Mouse (Mus musculus) midbrain, embryonic 16.5 days (tissue): ENCODE data around the gene Slc6a11. TPM values are rescaled to one million over a fixed set of nuclear protein-coding genes. Genes with fewer than 3 reads are reported as not detected.

Source experiments
- ATAC-seq: fragments of 200-750 bp; cut with Nextera tagmentation; 2 replicates; pipeline ENCODE4 v1.8.0; 2017; ENCODE audit warnings: moderate TSS enrichment
- H3K27ac ChIP-seq: fragments of 300-500 bp; sonication (generic); 2 replicates; pipeline ENCODE4 v1.5.1; 2014; ENCODE audit warnings: mild to moderate bottlenecking, low read length, mixed read lengths
- H3K27me3 ChIP-seq: fragments of 300-500 bp; sonication (generic); 2 replicates; pipeline ENCODE4 v1.6.1; 2014; ENCODE audit warnings: low read depth, low read length, mixed read lengths; ENCODE audit not compliant: control insufficient read depth, insufficient read depth
- H3K36me3 ChIP-seq: fragments of 300-500 bp; sonication (generic); 2 replicates; pipeline ENCODE4 v1.6.1; 2014; ENCODE audit warnings: mild to moderate bottlenecking, low read length, moderate library complexity, mixed read lengths; ENCODE audit not compliant: control insufficient read depth, insufficient read depth
- H3K4me1 ChIP-seq: fragments of 300-500 bp; sonication (generic); 2 replicates; pipeline ENCODE4 v1.6.1; 2014; ENCODE audit warnings: mild to moderate bottlenecking, low read length, mixed read lengths; ENCODE audit not compliant: control insufficient read depth, insufficient read depth
- H3K4me2 ChIP-seq: fragments of 300-500 bp; sonication (generic); 2 replicates; pipeline ENCODE4 v1.6.1; 2014; ENCODE audit warnings: mild to moderate bottlenecking, low read length, mixed read lengths
- H3K4me3 ChIP-seq: fragments of 300-500 bp; sonication (generic); 2 replicates; pipeline ENCODE4 v1.5.1; 2014; ENCODE audit warnings: low read depth, mild to moderate bottlenecking, low read length, moderate library complexity, mixed read lengths
- H3K9ac ChIP-seq: fragments of 300-500 bp; sonication (generic); 2 replicates; pipeline ENCODE4 v1.6.1; 2014; ENCODE audit warnings: low read depth, low read length, mixed read lengths
- H3K9me3 ChIP-seq: fragments of 300-500 bp; sonication (generic); replicated peaks from 2 replicates; pipeline ENCODE4 v1.6.1; 2014; ENCODE audit warnings: mild to moderate bottlenecking, low read length, mixed read lengths; ENCODE audit not compliant: control insufficient read depth, poor library complexity, severe bottlenecking
- WGBS: fragments of 180-500 bp; shearing (Covaris S2); extraction: QIAGEN DNeasy Blood & Tissue Kit; methylation state at CpG from one replicate; pipeline ENCODE4 v1.1.7; 2014; 5-methylcytosine and 5-hydroxymethylcytosine counted together
- polyA plus RNA-seq: library from polyadenylated mRNA; unstranded; fragments of >200 nt; fragmentation: Nextera tagmentation; extraction: Ambion mirVana; gene quantifications from 2 replicates; pipeline ENCODE4 v1.2.1, GENCODE M21; 2015

Gene Slc6a11
- polyA plus RNA-seq, 1 experiment from 2014 or later: 63.7 TPM

DNA sequence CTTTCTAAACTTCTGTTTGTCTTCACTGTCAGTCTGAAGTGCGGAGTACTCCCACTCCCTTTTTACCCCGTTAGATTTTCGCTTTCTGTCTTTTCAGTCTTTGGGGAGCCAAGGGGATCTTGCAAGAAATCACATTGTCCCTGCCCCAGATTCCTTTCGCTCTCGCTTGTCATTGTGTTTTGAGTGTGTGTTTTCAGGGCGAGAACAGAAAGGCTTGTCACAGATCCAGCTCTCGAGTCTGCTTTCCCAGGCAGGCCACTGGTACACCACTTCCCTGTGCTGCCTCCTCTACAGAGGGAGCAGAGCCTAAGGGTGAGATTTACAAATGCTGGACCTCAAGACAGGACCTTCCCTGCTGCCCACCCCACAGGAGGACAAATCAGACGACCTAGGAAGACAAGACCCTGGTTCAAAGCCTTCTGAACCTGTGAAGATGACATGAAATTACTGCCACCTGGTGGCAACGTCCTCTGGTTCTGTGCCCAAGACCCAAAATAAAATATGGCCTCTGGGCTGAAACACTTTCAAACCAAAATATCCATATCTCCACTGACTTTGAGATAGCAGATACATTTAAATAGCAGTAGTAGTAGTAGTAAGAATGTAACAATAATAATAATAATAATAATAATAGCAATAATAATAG lies 68.3 kb downstream of the Slc6a11 start:
- H3K4me1 ChIP-seq: no peaks in the 10 kb centered on the region
- no peak for ATAC-seq
- H3K36me3 ChIP-seq: no peaks in the 10 kb centered on the region
- H3K27me3 ChIP-seq: peaks cover 21% of the 10 kb centered on the region
- no peak overlapping the region for H3K4me3 ChIP-seq
- no peak overlapping the region for H3K9ac ChIP-seq
- 0 out of 2 replicates have a peak overlapping the region, but pooled peaks have one; percentile 10 for H3K27ac ChIP-seq
- WGBS: 40% methylated on average over 9 of the region's 9 CpGs
- H3K9me3 ChIP-seq: no peaks in the 10 kb centered on the region
- H3K4me2 ChIP-seq: no peak overlapping the region

GRCm38 (mm10) chr6:114204557-114204956 lies 73.5 kb downstream of the Slc6a11 start:
- Histone ChIP-seq H3K36me3 (no peaks in the 10 kb centered on the region), H3K27me3 (no peaks in the 10 kb centered on the region), H3K9ac (no peak overlapping the region), H3K4me2 (no peak overlapping the region), H3K9me3 (no peaks in the 10 kb centered on the region; the same call in 1 of the 2 replicates), H3K4me1 (no peaks in the 10 kb centered on the region), H3K4me3 (no peak overlapping the region), H3K27ac (no peak overlapping the region)
- 87% methylated on average over 3 of the region's 3 CpGs for WGBS
- ATAC-seq: no peak

DNA sequence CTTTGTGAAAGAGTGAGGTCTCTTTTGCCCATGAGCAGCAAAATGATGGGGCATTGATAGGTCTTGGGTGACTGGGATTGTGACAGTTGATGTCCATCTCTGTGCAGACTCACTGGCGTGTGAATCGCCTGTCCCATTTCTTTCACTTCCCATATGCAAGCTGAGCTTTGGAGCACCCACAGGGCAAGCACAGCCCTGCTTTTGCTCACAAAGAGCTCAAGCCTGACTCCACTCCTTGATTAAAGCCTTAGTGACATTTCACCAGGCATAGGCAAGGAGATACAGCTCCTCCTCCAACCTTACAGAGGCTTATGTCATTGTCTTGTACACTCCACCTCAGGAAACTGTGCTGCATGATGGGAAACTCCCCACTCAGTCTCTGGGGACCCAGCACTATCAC lies 77.3 kb downstream of the Slc6a11 start:
- no peaks in the 10 kb centered on the region; the same call in 1 of the 2 replicates for H3K9me3 ChIP-seq
- H3K4me2 ChIP-seq: no peak overlapping the region
- no peak overlapping the region for H3K4me3 ChIP-seq
- H3K27me3 ChIP-seq: 0 out of 2 replicates have a peak, but pooled peaks cover 2% of the 10 kb centered on the region
- WGBS: 92% methylated on average over 2 of the region's 2 CpGs
- H3K9ac ChIP-seq: no peak overlapping the region
- no peaks in the 10 kb centered on the region for H3K36me3 ChIP-seq
- ATAC-seq: no peak
- no peak overlapping the region for H3K27ac ChIP-seq
- H3K4me1 ChIP-seq: no peaks in the 10 kb centered on the region

GRCm38 (mm10) chr6:114214393-114214792 lies 83.4 kb downstream of the Slc6a11 start:
- H3K27ac ChIP-seq: no peak overlapping the region
- H3K4me2 ChIP-seq: no peak overlapping the region
- 83% methylated on average over 4 of the region's 4 CpGs for WGBS
- ATAC-seq: no peak
- H3K9ac ChIP-seq: no peak overlapping the region
- no peaks in the 10 kb centered on the region for H3K36me3 ChIP-seq
- no peaks in the 10 kb centered on the region for H3K9me3 ChIP-seq
- no peak overlapping the region for H3K4me3 ChIP-seq
- peaks cover 11% of the 10 kb centered on the region for H3K4me1 ChIP-seq
- H3K27me3 ChIP-seq: 0 out of 2 replicates have a peak, but pooled peaks cover 6% of the 10 kb centered on the region

GRCm38 (mm10) chr6:114216741-114217414 lies 85.8 kb downstream of the Slc6a11 start:
- Histone ChIP-seq H3K4me3 (no peak overlapping the region), H3K36me3 (no peaks in the 10 kb centered on the region), H3K27me3 (peaks cover 4% of the 10 kb centered on the region; the same call in 1 of the 2 replicates), H3K9ac (no peak overlapping the region), H3K9me3 (no peaks in the 10 kb centered on the region), H3K4me1 (peaks cover 11% of the 10 kb centered on the region), H3K27ac (peak overlapping the region; percentile 65), H3K4me2 (no peak overlapping the region)
- ATAC-seq: peak; percentile 93
- 38% methylated on average over 13 of the region's 13 CpGs for WGBS

DNA sequence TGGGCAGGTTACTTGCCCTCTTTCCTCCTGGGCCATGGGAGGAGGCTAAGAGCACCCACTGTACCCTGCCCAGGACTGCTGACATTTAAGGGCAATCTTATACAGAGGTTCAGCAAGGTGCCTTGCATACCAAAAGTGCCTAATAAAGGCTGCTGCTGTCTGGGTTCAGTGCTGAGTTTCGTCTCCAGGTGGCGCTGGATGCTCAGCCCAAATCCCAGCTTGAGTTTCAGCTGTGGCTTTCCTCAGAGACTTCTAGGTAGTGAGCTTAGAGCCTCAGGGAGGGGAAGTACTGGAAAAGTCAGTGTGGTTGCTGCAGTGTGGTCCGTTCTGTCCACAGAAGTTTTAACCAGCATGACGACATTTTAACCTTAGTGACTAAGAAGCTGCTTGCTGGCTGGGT lies 93.4 kb downstream of the Slc6a11 start:
- H3K9me3 ChIP-seq: no peaks in the 10 kb centered on the region

GRCm38 (mm10) chr6:114227378-114227777 lies 96.3 kb downstream of the Slc6a11 start:
- Histone ChIP-seq H3K27ac (peak overlapping the region; percentile 6; the same call in 1 of the 2 replicates), H3K27me3 (no peaks in the 10 kb centered on the region; the same call in 1 of the 2 replicates), H3K4me1 (peaks cover 2% of the 10 kb centered on the region; the same call in 1 of the 2 replicates), H3K36me3 (0 out of 2 replicates have a peak, but pooled peaks cover 2% of the 10 kb centered on the region), H3K4me2 (no peak overlapping the region), H3K9me3 (no peaks in the 10 kb centered on the region), H3K4me3 (no peak overlapping the region), H3K9ac (no peak overlapping the region)
- WGBS: 0% methylated on average over 2 of the region's 2 CpGs
- no peak for ATAC-seq

More for the DNA sequence above, 93.4 kb downstream of the Slc6a11 start:
- no peak overlapping the region for H3K4me3 ChIP-seq
- H3K9ac ChIP-seq: no peak overlapping the region
- peaks cover under 1% of the 10 kb centered on the region; the same call in 1 of the 2 replicates for H3K27me3 ChIP-seq
- H3K4me2 ChIP-seq: no peak overlapping the region
- peaks cover 2% of the 10 kb centered on the region; the same call in 1 of the 2 replicates for H3K4me1 ChIP-seq
- WGBS: 20% methylated on average over 4 of the region's 4 CpGs
- ATAC-seq: no peak
- no peaks in the 10 kb centered on the region for H3K36me3 ChIP-seq
- no peak overlapping the region for H3K27ac ChIP-seq

- Histone ChIP-seq H3K4me2 (no peak overlapping the region), H3K9ac (no peak overlapping the region), H3K36me3 (0 out of 2 replicates have a peak, but pooled peaks cover 2% of the 10 kb centered on the region), H3K27me3 (no peaks in the 10 kb centered on the region; the same call in 1 of the 2 replicates), H3K9me3 (no peaks in the 10 kb centered on the region), H3K27ac (no peak overlapping the region), H3K4me3 (no peak overlapping the region), H3K4me1 (peaks cover 2% of the 10 kb centered on the region; the same call in 1 of the 2 replicates)
- 81% methylated on average over 3 of the region's 3 CpGs for WGBS
- no peak for ATAC-seq
Observed at GRCm38 (mm10) chr6:114228196-114228595, 97.2 kb downstream of the Slc6a11 start.
